Mouse (Mus musculus): ENCODE results near the gene Ciao2b. TPM values are rescaled to one million over a fixed set of nuclear protein-coding genes. Genes with fewer than 3 reads are reported as not detected.

The Ciao2b gene
- total RNA-seq, 4 experiments from 2014 or later: 33.1 to 44.9 (median 41.1) TPM

Other genes starting within 250 kb of the Ciao2b start
- gene Cmtm4, start 246.2 kb downstream of the Ciao2b start, total RNA-seq (2022): 10 to 100 TPM; 41.3 to 57.6 (median 54.9) TPM
- 100 to 1,000 TPM; 115 to 200 (median 123) TPM for gene Dync1li2, start 198.9 kb downstream of the Ciao2b start, total RNA-seq (2022)
- gene Terb1, start 132.1 kb downstream of the Ciao2b start, total RNA-seq (2022): under 1 TPM in 2 of 4 experiments, not detected in 2; 0.16 to 0.52 TPM
- gene Nae1, start 107.3 kb downstream of the Ciao2b start, total RNA-seq (2022): 10 to 100 TPM; 40.5 to 66.3 (median 47.3) TPM
- gene Car7, start 107.3 kb downstream of the Ciao2b start, total RNA-seq (2022): 1 to 10 TPM; 1.7 to 5.6 (median 3.2) TPM
- gene Pdp2, start 50.5 kb downstream of the Ciao2b start, total RNA-seq (2022): 10 to 100 TPM; 31.7 to 43.6 (median 38.0) TPM
- under 1 TPM in 1 of 4 experiments, not detected in 3; 0.24 TPM for gene Cdh16, start 17.6 kb downstream of the Ciao2b start, total RNA-seq (2022)
- 10 to 100 TPM in 2 of 4 experiments, 1 to 10 TPM in 2; 2.7 to 16.3 (median 7.6) TPM for gene Rrad, start 10.6 kb downstream of the Ciao2b start, total RNA-seq (2022)
- gene Ces2a, start 92.0 kb upstream of the Ciao2b start, total RNA-seq (2022): under 1 TPM in 1 of 4 experiments, not detected in 3; 0.17 TPM
- under 1 TPM; 0.10 to 0.70 (median 0.42) TPM for gene Ces2b, start 189.6 kb upstream of the Ciao2b start, total RNA-seq (2022)
- gene Ces2c, start 205.1 kb upstream of the Ciao2b start, total RNA-seq (2022): not detected

Measured in adrenal gland, adult 8-10 months (tissue).